In genomic region chr11:67921827-67922754, GRCm38 (mm10) we compare ENCODE assay signal across 8 mouse cellular contexts. TPM values are rescaled to one million over a fixed set of nuclear protein-coding genes. Genes with fewer than 3 reads are reported as not detected.
A peak's percentile ranks its signal among the peaks of the same experiment; 100 is the strongest.
DNase-seq lines count a peak whose midpoint lies in the region; ATAC-seq and TF ChIP-seq lines count a peak whose summit lies in the region.

Gene Usp43, minus strand, starts transcription at chr11:67922153.

- peak within 1 kb of the TSS; percentile 76 for H3K4me3 ChIP-seq in embryonic facial prominence, embryonic 12.5 days
- H3K4me3 ChIP-seq in heart, embryonic 12.5 days: peak within 1 kb of the TSS; percentile 74
- peak within 1 kb of the TSS; percentile 74 for H3K4me3 ChIP-seq in kidney, embryonic 16.5 days (ENCODE audit: low read length)
- H3K4me3 ChIP-seq in lung, postnatal 0 days (ENCODE audit: low read depth, low read length): peak within 1 kb of the TSS; percentile 77

- TF ChIP-seq EP300 in lung, postnatal 0 days (IDR thresholded peaks at IDR 0.05): no peak

- H3K27ac ChIP-seq in embryonic facial prominence, embryonic 12.5 days: 0 out of 2 replicates have a peak within 1 kb of the TSS, but pooled peaks have one; percentile 32
- H3K27ac ChIP-seq in heart, embryonic 12.5 days (ENCODE audit: poor library complexity, severe bottlenecking): no peak within 1 kb of the TSS
- H3K27ac ChIP-seq in kidney, embryonic 16.5 days (ENCODE audit: low read length): peak within 1 kb of the TSS; percentile 96
- H3K27ac ChIP-seq in lung, postnatal 0 days (ENCODE audit: low read length): peak within 1 kb of the TSS; percentile 94

- H3K4me2 ChIP-seq in embryonic facial prominence, embryonic 12.5 days (replicated peaks): peak within 1 kb of the TSS; percentile 100
- peak within 1 kb of the TSS; percentile 99 for H3K4me2 ChIP-seq in heart, embryonic 12.5 days
- peak within 1 kb of the TSS; percentile 100 for H3K4me2 ChIP-seq in kidney, embryonic 16.5 days (replicated peaks; ENCODE audit: low read depth, low read length)
- H3K4me2 ChIP-seq in lung, postnatal 0 days (replicated peaks; ENCODE audit: low read depth, low read length): peak within 1 kb of the TSS; percentile 99

- peaks cover 29% of the 10 kb centered on the region for H3K27me3 ChIP-seq in embryonic facial prominence, embryonic 12.5 days
- peaks cover 13% of the 10 kb centered on the region; the same call in 1 of the 2 replicates for H3K27me3 ChIP-seq in heart, embryonic 12.5 days (replicated peaks)
- no peaks in the 10 kb centered on the region for H3K27me3 ChIP-seq in kidney, embryonic 16.5 days (ENCODE audit: insufficient read depth, low read length)
- H3K27me3 ChIP-seq in lung, postnatal 0 days (replicated peaks; ENCODE audit: insufficient read depth, low read length): no peaks in the 10 kb centered on the region

- H3K9ac ChIP-seq in embryonic facial prominence, embryonic 12.5 days: peak within 1 kb of the TSS; percentile 66
- H3K9ac ChIP-seq in heart, embryonic 12.5 days: peak within 1 kb of the TSS; percentile 74
- peak within 1 kb of the TSS; percentile 75 for H3K9ac ChIP-seq in kidney, embryonic 16.5 days (replicated peaks; ENCODE audit: low read length)
- H3K9ac ChIP-seq in lung, postnatal 0 days (replicated peaks; ENCODE audit: low read depth): peak within 1 kb of the TSS; percentile 72

- H3K4me1 ChIP-seq in embryonic facial prominence, embryonic 12.5 days: peaks cover 9% of the 10 kb centered on the region; the same call in 1 of the 2 replicates
- peaks cover 6% of the 10 kb centered on the region; the same call in 1 of the 2 replicates for H3K4me1 ChIP-seq in heart, embryonic 12.5 days (replicated peaks)
- H3K4me1 ChIP-seq in kidney, embryonic 16.5 days (ENCODE audit: insufficient read depth, low read length): peaks cover 23% of the 10 kb centered on the region
- no peaks in the 10 kb centered on the region; the same call in 1 of the 2 replicates for H3K4me1 ChIP-seq in lung, postnatal 0 days (ENCODE audit: insufficient read depth, low read depth, low read length)

- peak; percentile 28 to 42 for DNase-seq in layer of hippocampus, postnatal 10 days (ENCODE audit: low spot score in 2 of 2)
- no peak for DNase-seq in layer of hippocampus, postnatal 25 days (ENCODE audit: extremely low spot score in 1 of 2, low spot score in 1 of 2)
- peak; percentile 94 for DNase-seq in lung, postnatal 0 days (ENCODE audit: low spot score)
- DNase-seq in retina, postnatal 1 day: peak; percentile 78

- ATAC-seq in embryonic facial prominence, embryonic 12.5 days (ENCODE audit: insufficient number of reproducible peaks, insufficient read depth, low FRiP score, low TSS enrichment): peak; percentile 62
- peak; percentile 78 for ATAC-seq in heart, embryonic 12.5 days (ENCODE audit: insufficient number of reproducible peaks, low FRiP score)
- ATAC-seq in kidney, embryonic 16.5 days (ENCODE audit: low FRiP score, low TSS enrichment): peak; percentile 93
- ATAC-seq in lung, postnatal 0 days: peak; percentile 94
- no peak for ATAC-seq in inflammation-experienced regulatory T-cells, adult 6 months

- H3K36me3 ChIP-seq in embryonic facial prominence, embryonic 12.5 days: no peaks in the 10 kb centered on the region
- no peaks in the 10 kb centered on the region for H3K36me3 ChIP-seq in heart, embryonic 12.5 days
- H3K36me3 ChIP-seq in kidney, embryonic 16.5 days (ENCODE audit: insufficient read depth, low read length): no peaks in the 10 kb centered on the region
- no peaks in the 10 kb centered on the region for H3K36me3 ChIP-seq in lung, postnatal 0 days (ENCODE audit: insufficient read depth, low read length)

- under 1% methylated on average over 59 of the region's 80 CpGs for WGBS in embryonic facial prominence, embryonic 12.5 days
- under 1% methylated on average over 75 of the region's 80 CpGs for WGBS in heart, embryonic 12.5 days
- WGBS in kidney, embryonic 16.5 days: 2% methylated on average over 70 of the region's 80 CpGs
- WGBS in lung, postnatal 0 days: 2% methylated on average over 64 of the region's 80 CpGs

- H3K9me3 ChIP-seq in embryonic facial prominence, embryonic 12.5 days: no peaks in the 10 kb centered on the region
- H3K9me3 ChIP-seq in heart, embryonic 12.5 days (replicated peaks): no peaks in the 10 kb centered on the region
- H3K9me3 ChIP-seq in kidney, embryonic 16.5 days (ENCODE audit: low read length): no peaks in the 10 kb centered on the region
- no peaks in the 10 kb centered on the region for H3K9me3 ChIP-seq in lung, postnatal 0 days (ENCODE audit: low read length)

- peak; percentile 35; the same call in 1 of the 2 replicates for TF ChIP-seq CTCF in lung, postnatal 0 days (IDR thresholded peaks at IDR 0.05)

RNA-seq across cellular contexts. Expression of gene Usp43, which starts in this region (rescaled TPM):
- 1 to 10 TPM; 9.9 to 10.0 TPM for total RNA-seq in layer of hippocampus, postnatal 10 days (2021)
- total RNA-seq in layer of hippocampus, postnatal 25 days (2021): 1 to 10 TPM in 1 of 2 experiments, under 1 TPM in 1; 0.76 to 1.1 TPM
- 1.3 and 1.4 TPM in 2 replicates for polyA plus RNA-seq in embryonic facial prominence, embryonic 12.5 days (2016; fragmentation: Nextera tagmentation; extraction: Ambion mirVana)
- polyA plus RNA-seq in heart, embryonic 12.5 days (2016; fragmentation: Nextera tagmentation; extraction: Ambion mirVana): 0.60 TPM in 2 replicates
- 1.9 and 2.6 TPM in 2 replicates for polyA plus RNA-seq in kidney, embryonic 16.5 days (2015; fragmentation: Nextera tagmentation; extraction: Ambion mirVana)
- 2.7 and 3.0 TPM in 2 replicates for polyA plus RNA-seq in lung, postnatal 0 days (2015; fragmentation: Nextera tagmentation; extraction: Ambion mirVana)
- polyA plus RNA-seq in inflammation-experienced regulatory T-cells, adult 6 months (2017; shearing (Covaris generic)): not detected

Comparison
In these comparisons a context has a peak if more than half of its experiments do, and no peak if none do; other contexts are left out.
1. RNA of gene Usp43 (total RNA-seq): 9.9 to 10.0 TPM in layer of hippocampus, postnatal 10 days; 0.76 to 1.1 TPM in layer of hippocampus, postnatal 25 days; every median in the first group is over 4 times any median in the second.
2. DNase-seq: peak in layer of hippocampus, postnatal 10 days (2 of 2), lung, postnatal 0 days (single experiment) and retina, postnatal 1 day (single experiment); none in layer of hippocampus, postnatal 25 days (0 of 2).
3. Peak in ATAC-seq, H3K4me3 ChIP-seq, H3K9ac ChIP-seq and H3K4me2 ChIP-seq in heart, embryonic 12.5 days; RNA of the gene not detected or under 1 TPM.
4. Peak in every context shown above with its lines, with median percentiles within 50 percentile points of each other: H3K4me2 ChIP-seq, H3K4me3 ChIP-seq and H3K9ac ChIP-seq.